Mouse (Mus musculus): Measurements from ENCODE around the gene Sh3bgrl2.

GRCm38 (mm10) chr9:83537921-83538536, 10.1 kb upstream of the Sh3bgrl2 start:
- TF ChIP-seq CTCF (IDR thresholded peaks at IDR 0.05 in 2 of 3, conservative IDR thresholded peaks at IDR 0.05 in 1 of 3; ENCODE audit: control insufficient read depth in 1 of 3, insufficient read depth in 1 of 3, low read depth in 2 of 3, low read length in 3 of 3, poor library complexity in 1 of 3, severe bottlenecking in 1 of 3) (no peak), UBTF (IDR thresholded peaks at IDR 0.05; ENCODE audit: borderline replicate concordance, insufficient read depth, low read depth, low read length) (no peak)

Data from MEL (cell line).